Mouse (Mus musculus) midbrain, embryonic 15.5 days (tissue): ENCODE results near the gene Fam234b. TPM values are rescaled to one million over a fixed set of nuclear protein-coding genes. Genes with fewer than 3 reads are reported as not detected.

Experiments used
- ATAC-seq: fragments of 200-750 bp; cut with Nextera tagmentation; replicated peaks from 2 replicates; pipeline ENCODE4 v1.8.0; 2017; ENCODE audit warnings: moderate TSS enrichment
- H3K27ac ChIP-seq: fragments of 300-500 bp; sonication (generic); 2 replicates; pipeline ENCODE4 v1.5.1; 2015; ENCODE audit warnings: mild to moderate bottlenecking, inconsistent platforms
- H3K27me3 ChIP-seq: fragments of 300-500 bp; sonication (generic); replicated peaks from 2 replicates; pipeline ENCODE4 v1.6.1; 2015; ENCODE audit warnings: inconsistent platforms
- H3K36me3 ChIP-seq: fragments of 300-500 bp; sonication (generic); replicated peaks from 2 replicates; pipeline ENCODE4 v1.6.1; 2015; ENCODE audit warnings: inconsistent platforms
- H3K4me1 ChIP-seq: fragments of 300-500 bp; sonication (generic); 2 replicates; pipeline ENCODE4 v1.6.1; 2015; ENCODE audit warnings: inconsistent platforms
- H3K4me2 ChIP-seq: fragments of 300-500 bp; sonication (generic); 2 replicates; pipeline ENCODE4 v1.6.1; 2015; ENCODE audit warnings: inconsistent platforms, mild to moderate bottlenecking, moderate library complexity
- H3K4me3 ChIP-seq: fragments of 300-500 bp; sonication (generic); 2 replicates; pipeline ENCODE4 v1.5.1; 2015; ENCODE audit warnings: mild to moderate bottlenecking, inconsistent platforms
- H3K9ac ChIP-seq: fragments of 300-500 bp; sonication (generic); 2 replicates; pipeline ENCODE4 v1.6.1; 2015; ENCODE audit warnings: mild to moderate bottlenecking, inconsistent platforms
- H3K9me3 ChIP-seq: fragments of 300-500 bp; sonication (generic); 2 replicates; pipeline ENCODE4 v1.6.1; 2016; ENCODE audit warnings: inconsistent platforms
- WGBS: fragments of 180-500 bp; shearing (Covaris S2); methylation state at CpG from one replicate; pipeline ENCODE4 v1.1.7; 2015; ENCODE audit warnings: mixed read lengths; 5-methylcytosine and 5-hydroxymethylcytosine counted together
- polyA plus RNA-seq: library from polyadenylated mRNA; unstranded; fragments of >200 nt; fragmentation: Nextera tagmentation; extraction: Ambion mirVana; gene quantifications from 2 replicates; pipeline ENCODE4 v1.2.1, GENCODE M21; 2015

The Fam234b gene
- polyA plus RNA-seq: 110 and 117 TPM in 2 replicates

DNA sequence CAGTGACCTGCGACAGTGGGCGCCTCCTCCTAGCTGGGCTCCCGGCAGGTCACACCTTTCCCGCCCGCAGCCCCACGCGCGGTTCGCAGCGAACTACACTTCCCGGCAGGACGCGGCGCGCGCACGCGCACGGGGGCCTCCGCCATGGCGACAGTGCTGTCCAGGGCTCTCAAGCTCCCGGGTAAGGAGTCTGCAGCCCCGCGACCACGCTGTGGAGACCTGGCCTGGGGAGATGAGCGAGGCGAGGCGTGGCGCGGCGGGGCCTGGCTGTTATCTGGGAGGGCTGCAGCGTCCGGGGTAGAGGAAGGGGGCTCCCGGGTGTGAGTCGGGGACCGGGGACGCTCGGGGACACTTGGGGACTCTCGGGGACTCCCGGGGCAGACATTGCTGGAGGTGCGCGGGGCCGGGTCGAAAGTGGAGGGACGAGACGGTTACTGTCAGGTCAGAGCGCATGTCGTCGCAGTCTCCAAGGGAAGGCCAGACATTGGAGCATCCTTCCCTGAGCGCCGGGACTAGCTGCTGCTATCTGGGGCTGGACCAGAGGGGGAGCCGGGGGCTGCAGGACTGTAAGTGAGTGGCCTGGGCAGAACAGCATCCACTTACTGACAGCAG lies at the start of gene Fam234b, which contains the start of gene Hebp1:
Gene Fam234b, plus strand, starts transcription at position 57 of the 612 bp plus-strand sequence.
Gene Hebp1, minus strand, starts transcription at position 102 of the 612 bp plus-strand sequence.
- under 1% methylated on average over 52 of the region's 52 CpGs for WGBS
- peaks cover 24% of the 10 kb centered on the region for H3K4me1 ChIP-seq
- no peaks in the 10 kb centered on the region for H3K36me3 ChIP-seq
- H3K27ac ChIP-seq: peak within 1 kb of the TSS; percentile 86
- H3K4me2 ChIP-seq: peak within 1 kb of the TSS; percentile 96
- peak within 1 kb of the TSS; percentile 86 for H3K9ac ChIP-seq
- ATAC-seq: peak; percentile 96
- peak within 1 kb of the TSS; percentile 89 for H3K4me3 ChIP-seq
- no peaks in the 10 kb centered on the region for H3K27me3 ChIP-seq
- no peaks in the 10 kb centered on the region for H3K9me3 ChIP-seq

DNA sequence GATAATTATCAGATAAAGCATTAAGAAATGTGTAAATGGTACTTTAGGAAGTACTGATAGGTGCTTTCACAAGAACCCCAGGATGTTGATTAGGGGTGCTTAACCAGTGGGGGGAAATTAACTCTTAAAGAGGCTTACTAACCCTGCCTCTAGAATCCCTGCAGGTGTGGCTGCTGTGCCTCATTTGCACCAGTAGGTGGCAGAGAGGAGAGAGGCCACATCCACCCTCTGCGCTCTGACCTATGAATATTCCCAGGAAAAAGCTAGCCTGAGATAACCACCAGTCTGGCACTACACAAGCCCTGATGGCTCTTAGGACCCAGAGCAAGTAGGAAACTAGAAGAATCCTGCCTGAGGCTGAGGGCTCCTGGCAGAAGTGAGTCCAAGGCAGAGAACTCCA lies 49.3 kb upstream of the Fam234b start:
- 19% methylated on average over 1 of the region's 1 CpGs for WGBS
- H3K27me3 ChIP-seq: no peaks in the 10 kb centered on the region
- no peak for ATAC-seq

DNA sequence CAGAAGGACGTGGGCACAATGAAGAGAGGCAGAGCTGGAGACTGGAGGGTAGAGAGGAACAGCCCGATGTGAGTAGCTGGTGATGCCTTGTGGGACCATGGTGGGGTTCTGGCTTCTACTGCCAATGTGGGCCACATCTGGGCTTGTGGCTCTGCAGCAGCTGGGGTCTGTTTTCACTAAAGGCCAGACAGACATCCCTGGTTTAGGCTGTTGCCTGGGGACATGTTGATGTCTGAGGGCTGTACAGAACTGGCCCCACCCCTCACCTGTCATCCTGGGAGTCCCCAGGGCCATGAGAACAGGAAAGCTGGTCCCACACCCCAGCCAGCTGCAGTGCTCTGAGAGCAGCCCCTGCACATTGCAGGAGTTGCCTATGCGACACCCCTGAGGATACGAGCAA lies 48.6 kb upstream of the Fam234b start:
- H3K4me2 ChIP-seq: no peak overlapping the region
- WGBS: 77% methylated on average over 4 of the region's 4 CpGs
- H3K27me3 ChIP-seq: no peaks in the 10 kb centered on the region
- H3K4me1 ChIP-seq: no peaks in the 10 kb centered on the region
- H3K27ac ChIP-seq: no peak overlapping the region
- no peak overlapping the region for H3K9ac ChIP-seq
- no peak overlapping the region for H3K4me3 ChIP-seq
- H3K36me3 ChIP-seq: no peaks in the 10 kb centered on the region
- 0 out of 2 replicates have a peak, but pooled peaks have one; percentile 8 for ATAC-seq
- no peaks in the 10 kb centered on the region for H3K9me3 ChIP-seq

More for the DNA sequence above, 49.3 kb upstream of the Fam234b start:
- H3K4me1 ChIP-seq: no peaks in the 10 kb centered on the region
- H3K9ac ChIP-seq: no peak overlapping the region
- no peak overlapping the region for H3K27ac ChIP-seq
- H3K9me3 ChIP-seq: no peaks in the 10 kb centered on the region
- no peaks in the 10 kb centered on the region for H3K36me3 ChIP-seq
- no peak overlapping the region for H3K4me2 ChIP-seq
- H3K4me3 ChIP-seq: no peak overlapping the region

DNA sequence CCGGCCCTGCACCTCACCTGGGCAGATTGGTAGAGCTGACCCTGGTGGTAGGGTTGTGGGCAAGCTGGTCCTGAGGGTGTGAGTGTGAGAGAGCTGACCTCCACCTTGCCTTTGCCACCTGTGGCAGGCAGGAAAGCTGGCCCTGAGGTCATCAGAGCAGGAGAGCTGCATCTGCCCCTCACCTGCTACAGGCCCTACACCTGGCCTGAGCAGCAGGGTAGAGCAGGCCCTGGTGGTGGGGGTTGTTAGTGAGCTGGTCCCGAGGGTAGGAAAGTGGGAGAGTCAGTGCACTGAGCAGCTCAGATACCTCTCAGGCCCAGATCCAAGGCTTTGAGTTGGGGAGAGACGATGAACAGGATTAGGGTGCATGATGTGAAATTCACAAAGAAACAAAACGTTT lies 48.1 kb upstream of the Fam234b start:
- H3K9me3 ChIP-seq: no peaks in the 10 kb centered on the region
- no peak overlapping the region for H3K9ac ChIP-seq
- H3K36me3 ChIP-seq: no peaks in the 10 kb centered on the region
- H3K4me2 ChIP-seq: no peak overlapping the region
- H3K27me3 ChIP-seq: no peaks in the 10 kb centered on the region
- H3K4me1 ChIP-seq: no peaks in the 10 kb centered on the region
- no peak overlapping the region for H3K27ac ChIP-seq
- ATAC-seq: no peak
- 79% methylated on average over 4 of the region's 4 CpGs for WGBS
- H3K4me3 ChIP-seq: no peak overlapping the region

DNA sequence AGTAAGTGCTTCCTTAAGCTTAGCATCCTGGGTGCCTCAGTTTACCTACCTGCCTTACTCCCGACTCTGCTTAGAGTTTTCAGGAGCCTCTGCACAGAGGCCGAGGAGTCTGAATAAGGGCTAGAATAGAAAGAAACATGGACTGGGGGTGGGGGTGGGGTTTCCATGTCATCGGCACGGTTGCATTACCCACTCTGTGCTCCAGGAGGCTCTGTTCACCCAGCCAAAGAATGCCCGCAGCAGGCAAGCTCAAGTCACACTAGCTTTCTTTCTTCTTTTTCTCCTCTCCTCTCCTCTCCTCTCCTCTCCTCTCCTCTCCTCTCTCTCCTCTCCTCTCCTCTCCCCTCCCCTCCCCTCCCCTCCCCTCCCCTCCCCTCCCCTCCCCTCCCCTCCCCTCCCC lies 47.5 kb upstream of the Fam234b start:
- H3K36me3 ChIP-seq: no peaks in the 10 kb centered on the region
- no peak for ATAC-seq

DNA sequence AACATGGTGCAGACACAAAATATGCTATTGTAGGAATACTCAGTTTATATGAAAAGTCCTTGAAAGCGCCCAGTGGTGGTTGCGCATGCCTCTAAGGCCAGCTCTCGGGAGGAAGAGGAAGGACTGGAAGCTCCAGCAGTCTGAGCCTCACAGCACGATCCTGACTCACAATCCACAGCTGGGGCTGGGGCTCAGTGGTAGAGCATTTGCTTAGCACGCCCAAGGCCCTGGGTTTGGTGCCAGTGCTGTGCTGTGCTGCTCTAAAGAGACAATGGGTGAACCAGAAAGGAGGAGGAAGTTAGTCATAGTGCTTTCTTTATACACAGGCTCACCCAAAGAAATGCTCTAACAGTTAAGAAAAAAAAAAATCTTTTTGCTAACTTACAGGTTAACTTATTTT lies 44.1 kb upstream of the Fam234b start:
- Histone ChIP-seq H3K27me3 (no peaks in the 10 kb centered on the region), H3K27ac (no peak overlapping the region), H3K4me2 (no peak overlapping the region), H3K9ac (no peak overlapping the region), H3K4me1 (no peaks in the 10 kb centered on the region), H3K4me3 (no peak overlapping the region), H3K9me3 (no peaks in the 10 kb centered on the region), H3K36me3 (no peaks in the 10 kb centered on the region)
- WGBS: 78% methylated on average over 5 of the region's 5 CpGs
- ATAC-seq: no peak

More for the DNA sequence above, 47.5 kb upstream of the Fam234b start:
- Histone ChIP-seq H3K27ac (no peak overlapping the region), H3K9me3 (no peaks in the 10 kb centered on the region), H3K27me3 (no peaks in the 10 kb centered on the region), H3K4me3 (no peak overlapping the region), H3K9ac (no peak overlapping the region), H3K4me1 (no peaks in the 10 kb centered on the region), H3K4me2 (no peak overlapping the region)
- WGBS: 32% methylated on average over 5 of the region's 5 CpGs

DNA sequence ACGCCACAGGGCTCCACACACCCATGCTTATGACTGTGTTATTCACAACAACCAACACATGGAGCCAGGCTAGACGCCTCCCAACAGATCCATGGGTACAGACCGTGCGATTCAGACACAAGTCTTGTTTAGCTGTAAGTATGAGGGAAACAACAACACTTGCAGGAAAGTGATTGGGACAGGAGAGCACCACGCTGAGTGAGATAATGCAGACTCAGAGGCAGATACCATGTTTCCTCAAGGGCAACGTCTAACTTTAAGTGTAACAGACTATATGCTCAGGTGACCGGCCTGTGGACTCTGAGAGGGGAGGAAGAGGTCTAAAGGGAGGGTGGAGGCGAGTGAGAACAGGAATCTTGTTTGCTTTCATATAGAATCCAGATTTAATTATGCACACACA lies 41.2 kb upstream of the Fam234b start:
- Histone ChIP-seq H3K27ac (no peak overlapping the region), H3K4me2 (no peak overlapping the region), H3K9ac (no peak overlapping the region), H3K27me3 (no peaks in the 10 kb centered on the region), H3K36me3 (no peaks in the 10 kb centered on the region), H3K4me1 (no peaks in the 10 kb centered on the region), H3K9me3 (no peaks in the 10 kb centered on the region), H3K4me3 (no peak overlapping the region)
- ATAC-seq: no peak
- WGBS: 85% methylated on average over 8 of the region's 8 CpGs

DNA sequence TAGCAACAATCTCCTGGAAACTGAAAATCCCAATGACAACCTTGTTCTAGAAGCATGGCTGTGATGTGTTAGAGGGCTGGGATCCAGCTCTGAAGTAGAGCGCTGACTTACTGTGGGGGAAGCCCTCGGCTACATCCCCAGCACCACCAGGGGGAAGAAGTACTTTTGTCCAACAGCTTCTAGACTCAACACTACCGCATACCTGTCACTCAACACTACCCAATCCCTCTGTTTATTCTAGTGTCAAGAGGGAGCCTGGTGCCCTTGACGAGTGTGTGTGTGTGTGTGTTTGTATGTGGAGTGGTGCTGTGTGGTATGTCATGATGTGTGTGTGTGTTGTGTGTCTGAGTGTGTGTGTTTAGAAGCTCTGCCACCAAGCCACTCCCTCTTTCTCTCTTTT lies 40.3 kb upstream of the Fam234b start:
- ATAC-seq: no peak
- 79% methylated on average over 4 of the region's 4 CpGs for WGBS
- Histone ChIP-seq H3K9me3 (no peaks in the 10 kb centered on the region), H3K9ac (no peak overlapping the region), H3K4me3 (no peak overlapping the region), H3K36me3 (no peaks in the 10 kb centered on the region), H3K4me2 (no peak overlapping the region), H3K27ac (no peak overlapping the region), H3K4me1 (no peaks in the 10 kb centered on the region), H3K27me3 (no peaks in the 10 kb centered on the region)

DNA sequence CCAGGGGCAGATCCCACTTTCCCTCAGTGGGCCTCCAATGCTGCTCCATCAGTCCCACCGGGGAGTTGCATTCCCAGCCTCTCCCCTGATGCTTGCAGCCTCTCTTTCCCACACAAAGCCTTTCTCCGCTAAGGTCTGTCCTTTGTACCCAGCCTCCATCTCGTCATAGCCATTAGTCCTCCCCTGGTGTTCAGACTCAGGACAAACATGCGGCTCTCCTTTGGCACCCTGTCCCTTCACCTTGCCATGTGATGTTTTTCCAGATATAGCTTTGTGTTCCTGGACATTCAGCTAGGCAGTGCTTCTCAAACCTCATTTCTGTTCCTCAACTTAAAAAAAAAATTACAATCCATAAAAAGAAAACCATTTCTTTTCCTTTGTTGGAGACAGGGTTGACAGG lies 39.3 kb upstream of the Fam234b start:
- no peak overlapping the region for H3K27ac ChIP-seq
- H3K36me3 ChIP-seq: no peaks in the 10 kb centered on the region
- ATAC-seq: no peak
- no peak overlapping the region for H3K4me3 ChIP-seq
- no peak overlapping the region for H3K9ac ChIP-seq
- no peaks in the 10 kb centered on the region for H3K9me3 ChIP-seq
- H3K4me2 ChIP-seq: no peak overlapping the region
- H3K4me1 ChIP-seq: no peaks in the 10 kb centered on the region
- no peaks in the 10 kb centered on the region for H3K27me3 ChIP-seq
- WGBS: 31% methylated on average over 4 of the region's 4 CpGs

DNA sequence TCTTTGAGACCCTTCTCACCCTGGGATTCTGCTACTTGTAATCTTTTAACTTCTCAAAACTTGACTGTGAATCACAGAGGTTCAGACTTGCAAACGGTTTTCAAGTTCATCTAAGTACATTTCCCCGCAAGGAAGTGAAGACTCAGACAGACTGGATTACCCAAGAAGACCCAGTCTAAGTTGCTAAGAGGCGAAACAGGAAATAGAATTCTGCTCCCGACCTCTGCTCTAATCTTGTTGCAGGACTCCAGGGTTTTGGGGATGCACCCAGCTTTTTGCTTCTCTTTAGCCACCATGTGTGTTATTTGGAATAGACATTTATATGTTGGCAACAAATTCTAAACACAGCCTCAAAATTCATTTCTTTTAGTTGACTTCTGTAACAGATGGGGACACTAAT lies 36.4 kb upstream of the Fam234b start:
- Histone ChIP-seq H3K27me3 (no peaks in the 10 kb centered on the region), H3K9ac (no peak overlapping the region), H3K4me3 (no peak overlapping the region), H3K36me3 (no peaks in the 10 kb centered on the region), H3K4me1 (no peaks in the 10 kb centered on the region), H3K27ac (no peak overlapping the region), H3K9me3 (no peaks in the 10 kb centered on the region), H3K4me2 (no peak overlapping the region)
- ATAC-seq: no peak
- 82% methylated on average over 4 of the region's 4 CpGs for WGBS

DNA sequence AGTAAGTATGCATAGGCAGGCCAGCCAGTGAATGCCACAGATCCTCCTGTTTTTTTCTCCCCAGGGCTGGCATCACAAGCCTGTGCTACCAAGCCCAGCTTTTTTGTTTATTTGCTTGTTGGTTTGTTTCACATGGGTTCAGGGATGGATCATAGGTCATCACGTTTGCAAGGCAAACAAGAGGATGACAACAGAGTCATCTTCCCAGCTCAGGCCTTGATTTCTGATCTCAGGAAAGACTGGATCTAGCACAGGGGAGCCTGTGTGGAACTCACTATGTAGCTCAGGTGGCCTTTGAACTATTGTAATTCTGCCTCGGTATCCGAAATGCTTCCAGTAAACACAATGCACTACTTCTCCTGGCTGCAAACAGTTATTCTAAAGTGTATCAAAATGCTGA lies 35.5 kb upstream of the Fam234b start:
- Histone ChIP-seq H3K27me3 (0 out of 2 replicates have a peak, but pooled peaks cover 2% of the 10 kb centered on the region), H3K9ac (no peak overlapping the region), H3K4me1 (0 out of 2 replicates have a peak, but pooled peaks cover 2% of the 10 kb centered on the region), H3K9me3 (no peaks in the 10 kb centered on the region), H3K4me3 (no peak overlapping the region), H3K27ac (no peak overlapping the region), H3K36me3 (no peaks in the 10 kb centered on the region), H3K4me2 (no peak overlapping the region)
- WGBS: 86% methylated on average over 3 of the region's 3 CpGs
- ATAC-seq: no peak

DNA sequence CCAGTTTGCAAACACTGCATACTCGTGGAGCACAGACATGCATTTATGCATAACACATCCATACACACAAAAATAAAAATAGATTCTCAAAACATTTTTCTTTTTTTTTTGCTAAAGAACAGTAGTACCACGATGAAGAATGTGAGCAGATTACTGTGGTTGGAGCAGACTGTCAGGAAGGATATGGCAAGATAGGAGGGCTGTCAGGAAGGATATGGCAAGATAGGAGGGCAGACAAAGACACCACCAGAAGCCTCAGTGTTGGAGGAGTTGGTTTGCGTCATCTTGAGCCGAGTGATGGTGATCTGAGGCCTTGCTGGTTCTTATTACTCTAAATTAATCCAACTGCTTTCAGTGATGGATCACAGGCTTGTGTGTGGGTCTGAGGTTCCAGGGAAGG lies 34.9 kb upstream of the Fam234b start:
- H3K27me3 ChIP-seq: 0 out of 2 replicates have a peak, but pooled peaks cover 2% of the 10 kb centered on the region
- no peak overlapping the region for H3K4me3 ChIP-seq
- H3K9me3 ChIP-seq: no peaks in the 10 kb centered on the region
- ATAC-seq: no peak
- 80% methylated on average over 4 of the region's 4 CpGs for WGBS
- H3K36me3 ChIP-seq: no peaks in the 10 kb centered on the region
- no peak overlapping the region for H3K9ac ChIP-seq
- no peak overlapping the region for H3K4me2 ChIP-seq
- H3K4me1 ChIP-seq: peaks cover 6% of the 10 kb centered on the region; the same call in 1 of the 2 replicates
- no peak overlapping the region for H3K27ac ChIP-seq

DNA sequence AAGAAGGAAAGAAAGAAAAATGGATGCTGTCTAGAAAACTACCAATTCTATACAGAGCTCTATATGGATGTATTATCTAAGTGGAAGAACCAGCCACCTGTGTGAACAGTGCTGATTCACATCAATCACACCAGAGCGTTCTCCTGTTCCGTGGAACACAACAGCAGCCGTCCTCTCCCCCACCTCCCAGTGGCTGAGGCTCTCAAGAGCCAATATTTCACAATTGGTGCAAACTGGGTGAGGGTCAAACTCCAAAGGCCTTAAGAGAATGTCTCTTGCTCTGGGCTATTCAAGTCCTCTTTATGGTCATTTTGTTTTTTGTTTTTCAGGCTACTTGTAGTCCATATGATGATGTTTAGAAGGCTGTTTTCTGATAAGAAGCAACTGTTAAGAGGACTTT lies 32.6 kb upstream of the Fam234b start:
- Histone ChIP-seq H3K4me1 (peaks cover 10% of the 10 kb centered on the region; the same call in 1 of the 2 replicates), H3K9me3 (no peaks in the 10 kb centered on the region), H3K9ac (no peak overlapping the region), H3K27me3 (0 out of 2 replicates have a peak, but pooled peaks cover 2% of the 10 kb centered on the region), H3K27ac (no peak overlapping the region), H3K4me3 (no peak overlapping the region), H3K36me3 (no peaks in the 10 kb centered on the region), H3K4me2 (no peak overlapping the region)
- no peak for ATAC-seq
- 90% methylated on average over 3 of the region's 3 CpGs for WGBS
